Mouse (Mus musculus): ENCODE measurements around the gene 1700001P01Rik.

DNA sequence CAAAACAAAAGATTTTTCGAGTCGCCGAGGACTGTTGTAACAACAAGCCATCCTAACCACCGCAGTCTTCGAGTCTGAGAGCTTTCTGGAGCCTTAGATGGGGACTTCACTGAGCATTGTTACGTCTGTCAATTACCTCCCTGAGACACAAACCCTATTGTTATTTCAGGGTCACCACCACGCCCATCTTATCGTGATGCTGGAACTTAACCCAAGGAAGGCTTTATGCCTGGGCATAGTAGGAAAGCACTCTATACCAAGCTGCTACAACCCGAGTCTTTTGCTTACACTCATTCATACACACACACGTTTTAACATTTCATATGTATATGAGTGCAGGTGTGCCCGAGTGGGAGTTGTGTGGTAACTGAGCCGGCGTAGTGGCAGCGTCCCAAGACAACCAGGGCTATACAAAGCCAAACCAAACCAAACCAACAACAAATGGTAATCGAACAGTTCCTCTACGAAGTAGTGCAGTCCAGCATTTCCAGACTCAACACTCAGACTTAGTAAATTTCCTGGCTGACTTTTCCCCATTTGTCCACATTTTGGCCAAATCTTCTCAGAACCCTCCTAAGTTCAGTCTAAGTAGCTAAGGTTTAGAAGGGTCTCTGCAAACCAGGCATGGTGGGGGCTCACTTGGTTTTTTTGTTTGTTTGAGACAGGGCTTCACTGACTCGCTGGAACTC, at the start of gene 1700001P01Rik:
- TF ChIP-seq CTCF (conservative IDR thresholded peaks at IDR 0.05 in 1 of 2, IDR thresholded peaks at IDR 0.05 in 1 of 2; ENCODE audit: low read depth in 2 of 2, low read length in 2 of 2): no peak
- TF ChIP-seq ZMIZ1 (IDR thresholded peaks at IDR 0.05; ENCODE audit: low read depth, low read length): 0 out of 2 replicates have a peak, but pooled peaks have one; percentile 56
- TF ChIP-seq HCFC1 (IDR thresholded peaks at IDR 0.05; ENCODE audit: low read depth, low read length): no peak
- no peak for TF ChIP-seq USF2 (conservative IDR thresholded peaks at IDR 0.05; ENCODE audit: low read depth, low read length)
